Mouse (Mus musculus) urinary bladder, postnatal 25 days (tissue): ENCODE data around the gene Ermn.

Source experiments
- DNase-seq: peaks from one replicate; pipeline ENCODE4 v3.0.0; 2022; ENCODE audit warnings: low spot score

Gene Ermn

DNA sequence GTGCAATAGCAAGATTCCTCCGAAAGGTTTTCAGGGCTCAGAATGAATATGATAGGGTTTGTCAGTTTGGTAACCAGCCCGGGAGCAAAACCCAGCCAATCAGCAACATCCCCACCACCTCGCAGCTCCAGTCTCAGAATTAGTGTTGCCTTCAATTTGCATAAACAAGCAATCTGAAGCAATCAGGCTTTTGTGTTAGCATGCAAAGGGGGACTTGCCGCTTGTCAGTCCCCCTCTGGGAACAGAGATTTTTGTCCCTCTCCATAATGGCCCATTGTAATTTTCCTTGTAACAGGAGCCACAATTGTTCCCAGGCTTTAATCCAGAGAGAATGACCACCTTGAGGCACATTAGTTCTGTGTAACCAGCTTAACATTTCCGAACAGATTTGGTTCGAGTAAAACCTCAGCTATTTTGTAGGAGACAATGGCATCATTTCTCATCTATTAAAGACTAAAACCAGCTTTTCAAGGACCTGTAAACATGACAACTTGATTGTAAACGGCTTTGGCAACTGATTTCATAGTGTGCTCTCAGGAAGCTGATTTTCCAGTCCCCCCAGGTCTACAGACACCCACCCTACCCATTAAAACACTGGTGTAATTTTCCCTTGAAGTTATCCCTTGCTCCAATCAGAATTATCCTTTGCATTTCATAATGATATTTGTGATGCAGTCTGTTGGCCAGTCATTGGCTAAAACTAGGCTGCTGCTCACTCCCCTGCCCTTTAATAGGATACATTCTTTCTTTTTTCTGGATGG, at the start of gene Ermn:
Ermn (minus strand) TSS at position 44 of the 761 bp plus-strand sequence.
- DNase-seq = no peak

DNA sequence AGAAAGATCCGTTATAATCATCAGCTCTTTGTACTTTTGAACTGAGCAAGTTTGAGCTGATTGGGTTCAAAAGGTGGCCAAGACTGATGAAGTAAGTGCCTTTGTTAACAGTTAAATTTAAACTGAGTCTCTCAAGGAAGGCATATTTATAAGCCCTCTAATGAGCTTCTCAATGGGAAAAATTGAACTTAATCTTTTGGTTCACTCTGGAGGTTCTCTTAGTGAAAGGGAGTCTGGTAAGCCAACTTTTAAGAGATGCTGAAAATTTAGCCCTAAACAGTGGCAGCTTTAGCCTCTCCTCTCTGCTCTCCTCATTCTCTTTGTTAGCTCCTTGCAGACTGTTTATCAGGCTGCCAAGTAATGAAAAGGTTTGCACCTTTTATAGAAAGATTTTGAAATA, 42.2 kb upstream of the Ermn start:
- DNase-seq = no peak

DNA sequence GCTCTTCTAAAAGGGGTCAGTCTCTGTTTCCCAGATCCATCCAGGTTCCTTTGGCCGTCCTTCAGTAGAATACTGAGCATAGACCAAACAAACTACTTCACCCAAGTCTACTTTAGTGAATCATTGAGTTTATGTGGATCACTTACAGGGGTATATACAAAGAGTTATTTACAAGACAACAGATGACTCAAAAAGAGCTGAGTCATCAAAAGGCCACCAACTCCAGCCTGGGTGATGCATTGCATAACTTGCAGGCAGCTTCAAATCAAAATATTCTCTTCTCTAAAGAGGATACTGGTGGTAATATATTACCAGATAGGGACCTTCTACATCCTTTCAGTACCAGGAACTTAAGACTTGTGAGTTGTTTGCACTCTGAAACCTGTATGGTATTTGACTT, 33.8 kb upstream of the Ermn start:
- DNase-seq = no peak

DNA sequence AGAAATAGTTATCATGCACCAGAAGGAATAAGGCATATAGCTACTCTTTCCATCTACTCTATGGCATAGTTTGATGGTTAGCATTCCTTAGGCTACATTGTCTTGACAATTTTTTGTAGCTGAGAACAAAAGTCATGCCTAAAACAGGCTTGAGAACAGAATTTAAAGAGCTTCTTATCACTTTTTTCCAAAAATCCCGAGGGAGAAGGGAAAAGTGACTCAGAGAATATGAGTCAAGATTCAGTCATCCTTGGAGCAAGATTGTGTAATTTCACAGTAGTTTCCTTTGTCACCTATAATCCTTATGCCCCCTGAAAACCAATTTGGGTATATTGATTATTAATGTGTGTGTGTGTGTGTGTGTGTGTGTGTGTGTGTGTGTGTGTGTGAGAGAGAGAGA, 27.2 kb upstream of the Ermn start:
- DNase-seq = no peak

DNA sequence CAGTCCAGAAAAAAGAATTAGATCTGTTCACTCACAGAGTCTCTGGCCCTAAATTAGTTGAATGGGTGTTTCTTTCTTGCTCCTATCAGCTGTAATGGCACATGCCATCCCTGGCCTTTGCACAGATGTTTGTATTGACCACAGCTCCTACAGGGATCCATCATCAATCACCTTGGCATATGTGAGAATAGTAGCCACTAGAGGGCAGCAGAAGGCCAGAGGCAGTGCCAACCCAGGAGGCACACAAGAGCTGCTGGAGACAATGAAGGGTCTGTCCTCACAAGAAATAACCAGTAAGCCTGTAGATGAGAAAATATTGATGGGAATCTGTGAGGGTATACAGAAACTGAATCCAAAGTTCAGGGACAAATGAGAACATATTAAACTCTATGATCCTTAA, 2.7 kb upstream of the Ermn start:
- peak; percentile 48 for DNase-seq

DNA sequence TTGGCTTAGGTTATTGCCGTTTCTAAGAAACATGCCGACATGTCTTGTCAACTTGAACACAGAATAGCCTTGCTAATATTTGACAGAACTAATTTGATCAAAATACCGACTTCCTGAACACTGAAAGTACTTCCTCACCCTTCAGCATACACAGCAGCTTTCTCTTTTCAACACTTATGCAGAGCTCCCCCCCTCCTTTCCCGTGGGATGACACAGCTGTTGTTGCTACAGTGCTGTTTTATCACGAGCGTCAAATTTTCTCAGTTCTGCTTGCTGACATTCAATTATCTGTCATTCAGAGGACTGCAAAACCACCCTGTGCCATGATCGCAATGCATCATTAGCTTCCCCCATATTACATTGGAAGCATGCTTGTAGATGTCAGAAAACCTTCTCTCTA, 10.8 kb downstream of the Ermn start:
- DNase-seq = no peak

DNA sequence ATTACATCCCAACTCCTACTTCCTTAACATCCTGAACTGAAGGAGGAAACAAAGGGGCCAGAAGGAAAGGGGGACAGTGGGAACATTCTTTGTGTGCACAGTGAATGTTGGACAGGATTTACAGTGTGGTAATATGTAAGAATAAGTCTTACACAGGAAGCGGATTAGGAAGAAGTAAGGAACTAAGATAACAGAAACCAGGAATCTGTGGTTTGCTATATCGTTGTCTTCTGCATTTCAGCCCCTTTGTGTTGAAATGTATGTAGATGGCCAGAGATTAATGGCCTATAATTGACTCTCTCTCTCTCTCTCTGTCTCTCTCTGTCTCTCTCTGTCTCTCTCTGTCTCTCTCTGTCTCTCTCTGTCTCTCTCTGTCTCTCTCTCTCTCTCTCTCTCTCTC, 15.7 kb downstream of the Ermn start:
- DNase-seq = no peak

DNA sequence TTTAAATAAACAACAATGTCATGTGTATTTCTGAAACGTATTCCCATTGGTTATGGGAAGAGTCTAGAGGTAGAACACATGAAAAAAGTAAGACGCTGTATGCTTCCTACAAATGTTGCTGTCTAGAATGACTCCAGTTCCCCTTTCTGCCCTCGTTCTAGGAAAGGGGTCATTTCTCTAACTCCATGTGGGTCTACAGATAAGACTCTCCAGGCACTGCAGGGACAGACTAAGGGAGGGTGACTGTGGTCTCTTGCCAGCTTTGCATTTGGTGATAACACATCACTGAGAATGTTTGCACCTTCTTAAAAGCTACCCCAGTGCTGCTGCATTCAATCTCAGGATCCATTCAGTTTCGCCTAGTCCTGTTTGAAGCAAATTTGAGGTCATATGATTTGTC, 17.0 kb downstream of the Ermn start:
- no peak for DNase-seq

DNA sequence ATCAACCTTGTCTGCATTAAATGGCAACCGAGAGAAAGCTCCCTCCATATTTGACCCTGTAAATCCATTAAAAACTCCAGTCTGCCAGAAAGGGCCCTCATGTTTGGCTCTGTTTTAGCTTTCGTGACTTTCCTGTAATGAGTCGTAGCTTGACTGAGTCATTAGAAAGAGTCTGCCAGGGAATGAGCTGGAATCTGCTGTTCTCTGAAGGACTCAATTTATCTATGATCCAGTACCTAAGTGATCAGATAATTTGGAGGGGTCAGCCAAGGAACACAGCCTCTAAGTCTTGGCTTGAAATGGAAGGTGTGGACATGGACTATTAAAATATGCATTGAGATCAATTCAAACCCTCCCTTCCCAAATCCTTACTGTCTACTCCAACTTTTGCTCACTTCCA, 21.2 kb downstream of the Ermn start:
- DNase-seq = no peak

DNA sequence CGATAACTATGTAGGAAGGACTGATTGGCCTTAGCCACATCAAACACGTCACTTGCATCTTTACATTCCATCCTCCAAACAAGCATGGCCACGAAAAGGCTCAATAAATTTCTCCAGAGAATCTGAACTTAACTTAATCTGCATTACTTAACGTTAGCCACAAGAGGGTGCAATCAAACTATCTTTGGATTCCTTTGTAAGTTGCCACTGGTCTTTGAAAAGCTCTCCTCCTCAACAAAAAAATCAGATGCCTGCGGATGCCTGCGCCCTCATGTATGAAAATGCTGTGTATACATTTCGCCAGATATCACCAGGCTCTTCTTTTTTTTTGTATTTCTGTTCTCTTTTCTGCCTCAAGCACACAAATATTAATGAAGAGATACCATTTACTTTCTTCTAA, 23.3 kb downstream of the Ermn start:
- no peak for DNase-seq

DNA sequence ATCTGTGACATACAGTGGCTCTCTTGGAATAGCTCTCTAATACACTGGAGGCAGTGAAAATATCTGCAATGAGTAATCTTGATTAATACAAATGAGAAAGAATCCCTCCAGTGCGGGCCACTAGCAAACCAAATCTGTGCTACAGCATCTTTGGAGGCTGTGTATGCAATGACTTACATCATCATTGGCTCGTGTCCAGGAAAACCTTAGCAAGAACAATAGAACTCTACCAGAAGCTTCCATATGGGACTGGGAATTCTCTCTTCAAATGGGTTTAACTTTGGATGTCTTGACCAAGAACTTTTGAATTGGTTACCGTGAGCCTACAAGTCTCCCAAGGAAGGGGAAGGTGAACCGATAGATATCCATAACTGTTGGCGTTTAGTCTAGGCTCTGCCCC, 25.9 kb downstream of the Ermn start:
- no peak for DNase-seq

DNA sequence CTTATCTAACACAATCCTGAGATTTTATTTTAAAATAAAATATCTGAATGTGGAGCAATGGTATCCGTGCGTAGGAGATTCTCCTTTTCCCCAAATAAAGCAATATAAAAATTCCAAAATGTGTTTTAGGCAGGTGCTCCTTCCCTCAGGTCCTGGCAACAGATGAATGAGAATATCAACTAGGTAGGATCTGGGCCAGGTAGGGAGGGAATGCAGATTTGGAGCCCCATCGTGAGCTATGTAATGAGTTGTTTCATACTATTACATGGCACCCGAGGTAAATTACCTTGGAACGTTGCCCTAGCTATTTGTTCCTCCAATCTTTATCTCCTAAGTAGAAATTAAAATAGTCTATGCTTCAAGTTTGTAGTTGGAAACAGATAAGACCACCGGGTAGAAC, 29.1 kb downstream of the Ermn start:
- no peak for DNase-seq

DNA sequence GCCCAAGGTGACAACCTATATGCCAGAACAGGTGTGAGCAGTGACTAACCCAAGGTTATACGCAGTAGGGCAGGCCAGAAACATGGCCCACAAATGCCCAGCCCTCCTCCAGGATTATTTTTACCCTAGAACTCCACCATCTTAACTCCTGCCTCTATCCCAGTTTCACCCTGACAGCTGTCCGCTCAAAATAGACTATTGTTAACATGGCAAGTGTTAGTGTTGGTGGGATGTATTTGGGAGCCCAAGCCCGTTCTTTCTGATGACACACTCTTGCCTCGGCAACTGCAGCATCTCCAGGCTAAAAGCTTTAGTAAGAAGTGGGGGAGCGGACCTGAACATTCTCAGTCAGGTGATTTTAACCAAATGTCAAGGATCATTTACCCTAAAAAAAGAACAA, 45.6 kb downstream of the Ermn start:
- DNase-seq = no peak

DNA sequence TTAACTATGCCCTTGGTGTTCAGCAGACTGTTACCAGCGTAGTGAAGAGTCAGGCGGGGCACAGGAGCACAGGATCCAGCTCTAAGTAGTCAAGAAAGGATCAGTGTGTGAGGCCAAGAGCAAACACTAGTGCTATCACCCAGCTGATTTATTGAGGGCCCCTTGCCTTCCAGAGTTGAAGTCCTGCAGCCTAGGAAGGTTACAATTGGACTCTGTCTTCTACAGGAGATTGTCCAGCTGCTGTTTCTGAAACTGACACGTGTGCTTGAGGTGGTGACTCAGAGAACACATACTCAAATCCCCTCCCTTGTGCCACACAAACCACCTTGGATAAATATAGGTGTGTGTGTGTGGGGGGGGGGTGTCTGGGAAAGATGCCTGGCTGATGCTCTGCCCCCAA, 51.2 kb downstream of the Ermn start:
- no peak for DNase-seq

DNA sequence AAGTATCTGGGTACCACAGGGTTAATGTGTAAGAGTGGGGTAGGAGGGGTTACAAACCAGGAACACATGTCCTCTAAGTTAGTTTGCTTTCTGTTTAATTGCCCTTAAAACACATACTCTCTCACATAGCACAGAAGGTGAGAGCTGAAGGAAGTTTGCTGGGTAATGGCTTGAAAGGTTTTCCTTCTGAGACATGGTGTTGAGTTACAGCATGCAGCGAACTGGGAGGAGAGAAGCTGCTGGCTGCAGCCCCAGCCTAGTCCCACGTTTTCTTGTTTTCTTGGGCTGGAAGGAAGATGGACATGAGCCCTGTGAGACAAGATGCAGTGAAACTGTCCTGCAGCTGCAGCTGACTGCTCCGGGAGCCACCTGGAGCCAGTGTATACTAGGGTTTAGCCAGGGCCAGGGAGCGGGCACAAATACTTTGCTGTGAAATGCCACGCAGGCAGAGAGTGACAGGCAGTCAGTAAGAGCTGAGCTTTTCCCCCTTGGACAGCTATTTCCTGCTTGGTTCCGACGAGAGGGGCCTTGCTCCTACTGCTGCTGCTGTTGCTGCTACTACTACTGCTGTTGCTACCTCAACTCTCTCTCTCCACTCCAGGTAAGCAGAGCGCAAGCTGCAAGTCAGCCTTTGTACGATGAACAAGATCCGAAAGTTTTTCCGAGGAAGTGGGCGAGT, 54.8 kb downstream of the Ermn start, which contains the start of gene Galnt5:
Galnt5 (plus strand) TSS at position 133 of the 679 bp plus-strand sequence.
- DNase-seq = no peak
